Mouse (Mus musculus): ENCODE measurements at regions not wholly inside any gene's neighbourhood (a gene's known extent, or its start where the extent isn't known, plus 50 kb on each side); places are given as distances from the start of the nearest gene placed in this dataset.

GRCm38 (mm10) chr12:109895389-109895788 is 295.3 kb upstream of the Rtl1 start:
- no peak for DNase-seq

GRCm38 (mm10) chr12:109896397-109896796 is 296.3 kb upstream of the Rtl1 start:
- no peak for DNase-seq

GRCm38 (mm10) chr12:109896906-109897305 is 296.8 kb upstream of the Rtl1 start:
- no peak for DNase-seq

- DNase-seq, result no peak
These were observed 297.8 kb upstream of the Rtl1 start for GRCm38 (mm10) chr12:109897861-109898385.

- DNase-seq, result no peak
These were observed 299.3 kb upstream of the Rtl1 start for GRCm38 (mm10) chr12:109899420-109899819.

GRCm38 (mm10) chr12:109910966-109911495 is 310.9 kb upstream of the Rtl1 start:
- DNase-seq, result no peak

GRCm38 (mm10) chr12:109911506-109911905 is 311.4 kb upstream of the Rtl1 start:
- no peak for DNase-seq

GRCm38 (mm10) chr12:109917761-109918160 is 317.6 kb upstream of the Rtl1 start:
- no peak for DNase-seq

GRCm38 (mm10) chr12:109918901-109919300 is 318.8 kb upstream of the Rtl1 start:
- no peak for DNase-seq

- no peak for DNase-seq
These were observed 322.0 kb upstream of the Rtl1 start for GRCm38 (mm10) chr12:109922111-109922510.

- DNase-seq, result no peak
These were observed 325.7 kb upstream of the Rtl1 start for GRCm38 (mm10) chr12:109925866-109926265.

- DNase-seq, result no peak
These were observed 326.5 kb upstream of the Rtl1 start for GRCm38 (mm10) chr12:109926643-109927042.

- no peak for DNase-seq
These were observed 332.7 kb upstream of the Dio3 start for GRCm38 (mm10) chr12:109946179-109946578.

GRCm38 (mm10) chr12:109946936-109947335 is 331.9 kb upstream of the Dio3 start:
- no peak for DNase-seq

- no peak for DNase-seq
These were observed 330.9 kb upstream of the Dio3 start for GRCm38 (mm10) chr12:109947886-109948433.

- DNase-seq, result no peak
These were observed 330.4 kb upstream of the Dio3 start for GRCm38 (mm10) chr12:109948434-109948984.

- DNase-seq, result no peak
These were observed 329.5 kb upstream of the Dio3 start for GRCm38 (mm10) chr12:109949231-109949965.

- DNase-seq, result no peak
These were observed 328.2 kb upstream of the Dio3 start for GRCm38 (mm10) chr12:109950632-109951031.

GRCm38 (mm10) chr12:109951473-109951872 is 327.4 kb upstream of the Dio3 start:
- no peak for DNase-seq

GRCm38 (mm10) chr12:109951884-109952456 is 326.9 kb upstream of the Dio3 start:
- DNase-seq, result no peak

- DNase-seq, result no peak
These were observed 325.9 kb upstream of the Dio3 start for GRCm38 (mm10) chr12:109952933-109953332.

GRCm38 (mm10) chr12:109957305-109957704 is 321.6 kb upstream of the Dio3 start:
- no peak for DNase-seq

- peak; percentile 26 to 28 for DNase-seq
These were observed 320.3 kb upstream of the Dio3 start for GRCm38 (mm10) chr12:109958357-109959085.
